Mouse (Mus musculus): Measurements from ENCODE around the gene Preb.

DNA sequence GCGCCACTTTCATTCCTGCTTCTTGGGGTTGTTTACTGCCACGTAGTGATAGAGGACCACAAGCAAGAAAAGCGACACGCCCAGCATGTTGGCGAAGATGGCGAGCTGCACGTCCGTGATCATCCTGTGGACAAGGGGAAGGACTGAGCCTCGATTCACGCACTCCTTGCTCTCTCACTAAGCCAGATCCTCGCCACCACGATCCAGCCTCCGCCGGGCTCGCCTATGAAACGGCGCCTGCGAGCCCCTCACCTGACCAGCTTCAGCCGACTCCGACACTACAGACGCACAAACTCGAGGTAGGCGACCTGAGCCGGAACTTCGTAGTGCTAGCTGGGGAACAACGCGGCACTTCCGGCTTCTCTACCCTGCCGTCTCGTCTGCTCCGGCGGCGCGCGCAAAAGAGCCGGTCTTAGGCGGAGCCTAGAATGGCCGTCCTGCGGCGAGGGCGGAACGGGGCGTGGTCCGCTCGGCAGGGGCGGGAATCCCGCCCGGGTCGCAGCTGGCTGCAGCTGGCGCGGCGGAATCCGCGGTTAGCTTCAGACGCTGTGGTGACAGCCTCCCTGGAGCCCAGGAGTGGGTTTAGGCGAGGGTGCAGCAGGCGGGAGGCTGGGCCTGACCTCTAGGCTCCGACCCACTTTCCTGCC is 52.6 kb downstream of the Preb start, which contains the start of gene Ost4:
- TF ChIP-seq CTCF (IDR thresholded peaks at IDR 0.05; ENCODE audit: low read depth) (0 out of 2 replicates have a peak, but pooled peaks have one; percentile 8), EP300 (IDR thresholded peaks at IDR 0.05; ENCODE audit: low read depth) (peak; percentile 21; the same call in 1 of the 2 replicates)
